28 mouse cellular contexts compared by ENCODE assay signal in the genomic region with DNA sequence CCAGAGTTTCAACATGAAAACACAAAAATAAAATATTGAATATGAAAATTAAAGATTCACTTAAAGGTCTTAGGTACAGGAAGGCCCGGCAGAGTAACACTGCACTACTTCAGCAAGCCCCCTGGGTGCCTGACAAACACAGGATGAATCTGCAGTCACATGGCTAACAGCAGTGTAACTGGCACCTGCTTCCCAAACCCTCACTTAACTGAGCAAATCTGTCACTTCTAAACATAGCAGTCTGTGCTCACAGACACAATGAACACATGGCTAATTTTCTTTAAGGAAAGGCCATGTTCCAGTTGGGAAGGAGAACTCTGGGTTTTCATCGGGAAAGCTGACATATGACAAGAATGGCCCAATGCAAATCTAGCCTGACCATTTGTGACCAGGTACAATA. TPM values are rescaled to one million over a fixed set of nuclear protein-coding genes. Genes with fewer than 3 reads are reported as not detected.
DNase-seq lines count a peak whose midpoint lies in the region; ATAC-seq and TF ChIP-seq lines count a peak whose summit lies in the region.
"Had no signal": no experiment of that assay in that cellular context is flagged by ENCODE, and none has a peak within 500 bp of the region (broad histone marks: within the 10 kb centered on the region; RNA-seq: fewer than 3 reads in every experiment).

No protein-coding gene starts in this region.

- no peaks in the 10 kb centered on the region for H3K4me1 ChIP-seq in forebrain, embryonic 16.5 days (replicated peaks; ENCODE audit: control insufficient read depth, insufficient read depth, low read length)
- no peaks in the 10 kb centered on the region for H3K4me1 ChIP-seq in forebrain, embryonic 12.5 days
- H3K4me1 ChIP-seq in hindbrain, embryonic 10.5 days (replicated peaks), result no peaks in the 10 kb centered on the region
- H3K4me1 ChIP-seq: embryonic facial prominence, embryonic 13.5 days; forebrain, embryonic 13.5 days; heart, embryonic 10.5 days; hindbrain, embryonic 13.5 days; liver, embryonic 13.5 days; midbrain, embryonic 13.5 days had no signal

- TF ChIP-seq POLR2A in brain, embryonic 14.5 days (IDR thresholded peaks at IDR 0.05; ENCODE audit: borderline replicate concordance, extremely low read depth, insufficient read depth, insufficient read length, poor library complexity, severe bottlenecking), result no peak

- no peak overlapping the region for H3K4me3 ChIP-seq in forebrain, embryonic 16.5 days (replicated peaks; ENCODE audit: low read length)
- H3K4me3 ChIP-seq in forebrain, embryonic 12.5 days (replicated peaks), result no peak overlapping the region
- H3K4me3 ChIP-seq in hindbrain, embryonic 10.5 days, result no peak overlapping the region
- H3K4me3 ChIP-seq: embryonic facial prominence, embryonic 13.5 days; erythroblast, embryonic 14.5 days; forebrain, embryonic 13.5 days; heart, embryonic 10.5 days; hindbrain, embryonic 13.5 days; left cerebral cortex, adult 2 months; liver, embryonic 13.5 days; midbrain, embryonic 13.5 days had no signal

- peaks cover 23% of the 10 kb centered on the region for H3K36me3 ChIP-seq in forebrain, embryonic 16.5 days (ENCODE audit: control insufficient read depth, insufficient read depth)
- H3K36me3 ChIP-seq in forebrain, embryonic 12.5 days (replicated peaks), result peaks cover 30% of the 10 kb centered on the region
- peaks cover 77% of the 10 kb centered on the region for H3K36me3 ChIP-seq in hindbrain, embryonic 10.5 days

- no peaks in the 10 kb centered on the region for H3K9me3 ChIP-seq in forebrain, embryonic 16.5 days (ENCODE audit: control insufficient read depth, low read length)
- H3K9me3 ChIP-seq in forebrain, embryonic 12.5 days, result no peaks in the 10 kb centered on the region
- no peaks in the 10 kb centered on the region for H3K9me3 ChIP-seq in hindbrain, embryonic 10.5 days
- H3K9me3 ChIP-seq: embryonic facial prominence, embryonic 13.5 days; forebrain, embryonic 13.5 days; G1E; heart, embryonic 10.5 days; hindbrain, embryonic 13.5 days; liver, embryonic 13.5 days; midbrain, embryonic 13.5 days had no signal

- WGBS in forebrain, embryonic 16.5 days, result 74% methylated on average over 2 of the region's 2 CpGs
- WGBS in forebrain, embryonic 12.5 days, result 86% methylated on average over 2 of the region's 2 CpGs
- WGBS in hindbrain, embryonic 10.5 days, result 96% methylated on average over 2 of the region's 2 CpGs

- no peak overlapping the region for H3K27ac ChIP-seq in forebrain, embryonic 16.5 days (ENCODE audit: low read length)
- no peak overlapping the region for H3K27ac ChIP-seq in forebrain, embryonic 12.5 days
- no peak overlapping the region for H3K27ac ChIP-seq in hindbrain, embryonic 10.5 days
- H3K27ac ChIP-seq: embryonic facial prominence, embryonic 13.5 days; forebrain, embryonic 13.5 days; heart, embryonic 10.5 days; hindbrain, embryonic 13.5 days; kidney, postnatal 0 days; left cerebral cortex, adult 2 months; liver, embryonic 13.5 days; macrophage; midbrain, embryonic 13.5 days had no signal

- TF ChIP-seq CTCF in brain, embryonic 14.5 days (IDR thresholded peaks at IDR 0.05; ENCODE audit: borderline replicate concordance, extremely low read depth, insufficient read depth, insufficient read length), result no peak

- H3K27me3 ChIP-seq in forebrain, embryonic 16.5 days (replicated peaks; ENCODE audit: control insufficient read depth, insufficient read depth, low read length), result no peaks in the 10 kb centered on the region
- no peaks in the 10 kb centered on the region for H3K27me3 ChIP-seq in forebrain, embryonic 12.5 days
- no peaks in the 10 kb centered on the region for H3K27me3 ChIP-seq in hindbrain, embryonic 10.5 days (ENCODE audit: insufficient read depth, poor library complexity, severe bottlenecking)
- H3K27me3 ChIP-seq: embryonic facial prominence, embryonic 13.5 days; forebrain, embryonic 13.5 days; hindbrain, embryonic 13.5 days; liver, embryonic 13.5 days; midbrain, embryonic 13.5 days had no signal

- H3K4me2 ChIP-seq in forebrain, embryonic 16.5 days (ENCODE audit: low read length), result no peak overlapping the region
- no peak overlapping the region for H3K4me2 ChIP-seq in forebrain, embryonic 12.5 days
- H3K4me2 ChIP-seq: embryonic facial prominence, embryonic 13.5 days; forebrain, embryonic 13.5 days; hindbrain, embryonic 13.5 days; liver, embryonic 13.5 days; midbrain, embryonic 13.5 days had no signal

- DNase-seq in layer of hippocampus, adult 18-20 months (ENCODE audit: low spot score in 2 of 2), result peak; percentile 34 to 67
- DNase-seq in layer of hippocampus, adult 9-10 months (ENCODE audit: low spot score), result no peak
- DNase-seq in brain, embryonic 14.5 days (ENCODE audit: low read depth), result peak; percentile 18
- peak; percentile 21 for DNase-seq in telencephalon, adult 2 months (ENCODE audit: low read depth, low spot score)
- DNase-seq in hindbrain, embryonic 10.5 days (ENCODE audit: low spot score), result no peak
- DNase-seq: adrenal gland, adult 8-10 months; cerebellum, adult 18-20 months; cerebellum, postnatal 10 days; gastrocnemius, postnatal 14 days; heart, postnatal 36 days; kidney, adult 8-10 months; kidney, postnatal 4 days; liver, embryonic 13.5 days; lung, adult 2 months; lung, postnatal 10 days had no signal

- peak; percentile 50; the same call in 1 of the 2 replicates for ATAC-seq in forebrain, embryonic 16.5 days
- ATAC-seq in forebrain, embryonic 12.5 days (ENCODE audit: low FRiP score), result no peak
- ATAC-seq: forebrain, embryonic 13.5 days; intestine, embryonic 16.5 days; midbrain, embryonic 13.5 days had no signal

- no peak overlapping the region for H3K9ac ChIP-seq in forebrain, embryonic 16.5 days (replicated peaks; ENCODE audit: low read depth, low read length)
- H3K9ac ChIP-seq in forebrain, embryonic 12.5 days, result no peak overlapping the region
- H3K9ac ChIP-seq: embryonic facial prominence, embryonic 13.5 days; forebrain, embryonic 13.5 days; hindbrain, embryonic 13.5 days; liver, embryonic 13.5 days; midbrain, embryonic 13.5 days had no signal

RNA-seq across cellular contexts. Expression of a gene that starts 36.1 kb away (rescaled TPM):
- polyA plus RNA-seq in forebrain, embryonic 16.5 days (2015; fragmentation: Nextera tagmentation; extraction: Ambion mirVana), result 23.0 and 24.4 TPM in 2 replicates
- polyA plus RNA-seq in forebrain, embryonic 12.5 days (2016; fragmentation: Nextera tagmentation; extraction: Ambion mirVana), result 31.7 and 34.6 TPM in 2 replicates
- 10 to 100 TPM; 47.3 to 51.2 TPM for total RNA-seq in layer of hippocampus, adult 18-20 months (2021)
- polyA plus RNA-seq in brain, embryonic 14.5 days (2012; rRNA removed), result 17.5 and 22.3 TPM in 2 replicates
- 24.0 and 32.8 TPM in 2 replicates for polyA plus RNA-seq in hindbrain, embryonic 10.5 days (2016; fragmentation: Nextera tagmentation; extraction: Ambion mirVana)

Comparison
In these comparisons a context has a peak if more than half of its experiments do, and no peak if none do; other contexts are left out.
1. DNase-seq: peak in layer of hippocampus, adult 18-20 months (2 of 2), brain, embryonic 14.5 days (single experiment) and telencephalon, adult 2 months (single experiment); none in layer of hippocampus, adult 9-10 months (single experiment) and hindbrain, embryonic 10.5 days (single experiment).